Mouse (Mus musculus): ENCODE results near the gene Ncmap. TPM values are rescaled to one million over a fixed set of nuclear protein-coding genes. Genes with fewer than 3 reads are reported as not detected.

Gene Ncmap
- total RNA-seq (2023) = 1 to 10 TPM in 1 of 2 experiments, under 1 TPM in 1; 0.92 to 2.7 TPM

DNA sequence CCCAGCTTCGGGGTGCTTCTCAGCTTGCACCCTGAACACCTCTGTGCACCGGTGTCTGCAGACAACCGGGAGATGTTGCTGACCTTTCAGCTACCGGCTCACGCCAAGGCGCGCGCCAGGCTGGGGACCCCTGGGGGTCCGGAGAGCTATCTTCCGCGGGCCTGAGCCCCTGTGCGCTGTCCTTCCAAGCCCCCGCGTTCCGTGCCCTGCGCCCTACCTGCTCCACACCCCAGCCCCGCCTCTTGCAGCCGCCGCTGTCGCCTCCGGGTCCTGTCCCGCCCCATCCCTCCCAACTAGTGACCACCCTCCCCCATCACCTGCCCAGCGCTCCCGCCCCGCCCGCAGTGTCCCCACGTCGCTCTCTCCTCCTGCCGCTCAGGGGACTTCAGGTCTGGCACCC, at the start of gene Ncmap:
Gene Ncmap, minus strand, starts transcription at position 237 of the 400 bp plus-strand sequence.

DNA sequence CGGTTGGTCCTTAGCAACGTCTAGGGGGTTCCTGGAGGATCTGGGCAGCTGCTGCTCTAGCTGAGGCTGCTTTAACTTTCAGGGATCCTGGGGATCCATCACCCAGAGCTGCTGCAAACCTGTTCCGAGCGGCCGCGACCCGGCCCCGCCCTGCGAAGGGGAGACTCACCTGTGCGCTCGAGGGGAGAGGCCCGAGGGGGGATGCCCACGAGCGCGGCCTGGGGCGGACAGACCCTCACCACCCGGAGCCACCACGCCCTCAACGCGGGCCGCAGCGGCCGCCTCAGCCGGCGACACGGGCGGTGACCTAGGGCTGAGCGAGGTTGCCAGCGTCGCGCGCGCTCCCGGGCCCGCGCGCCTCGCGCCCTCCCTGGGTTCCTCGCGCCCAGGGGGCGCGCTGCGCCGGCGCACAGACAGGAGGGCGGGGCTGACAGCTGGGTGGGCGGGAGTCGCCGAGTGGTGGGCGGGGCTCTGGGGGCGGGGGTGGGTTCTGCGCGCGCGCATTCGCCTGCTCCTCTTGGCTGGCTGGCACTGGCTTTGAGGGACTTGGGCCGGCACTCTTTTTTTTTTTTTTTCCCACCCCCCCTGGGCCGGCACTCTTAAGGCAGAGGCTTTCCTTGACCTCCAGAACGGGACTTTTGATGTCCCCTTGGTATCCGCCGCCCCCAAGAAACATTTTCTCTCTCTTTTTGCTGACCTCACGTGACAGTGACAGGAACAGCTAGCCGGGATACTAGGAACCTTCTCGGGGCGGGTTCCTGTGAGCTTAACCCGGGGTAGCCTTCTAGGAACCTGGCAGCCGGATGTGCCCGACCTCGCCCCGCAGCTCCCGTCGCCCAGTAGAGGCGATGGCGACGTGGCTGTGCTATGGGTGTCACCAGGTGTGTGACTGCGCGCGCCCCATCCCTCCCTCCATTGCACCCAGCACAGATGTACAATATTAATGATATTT, 35.7 kb upstream of the Ncmap start, which contains the start of gene Rcan3:
Gene Rcan3, minus strand, starts transcription at position 411 of the 952 bp plus-strand sequence.

DNA sequence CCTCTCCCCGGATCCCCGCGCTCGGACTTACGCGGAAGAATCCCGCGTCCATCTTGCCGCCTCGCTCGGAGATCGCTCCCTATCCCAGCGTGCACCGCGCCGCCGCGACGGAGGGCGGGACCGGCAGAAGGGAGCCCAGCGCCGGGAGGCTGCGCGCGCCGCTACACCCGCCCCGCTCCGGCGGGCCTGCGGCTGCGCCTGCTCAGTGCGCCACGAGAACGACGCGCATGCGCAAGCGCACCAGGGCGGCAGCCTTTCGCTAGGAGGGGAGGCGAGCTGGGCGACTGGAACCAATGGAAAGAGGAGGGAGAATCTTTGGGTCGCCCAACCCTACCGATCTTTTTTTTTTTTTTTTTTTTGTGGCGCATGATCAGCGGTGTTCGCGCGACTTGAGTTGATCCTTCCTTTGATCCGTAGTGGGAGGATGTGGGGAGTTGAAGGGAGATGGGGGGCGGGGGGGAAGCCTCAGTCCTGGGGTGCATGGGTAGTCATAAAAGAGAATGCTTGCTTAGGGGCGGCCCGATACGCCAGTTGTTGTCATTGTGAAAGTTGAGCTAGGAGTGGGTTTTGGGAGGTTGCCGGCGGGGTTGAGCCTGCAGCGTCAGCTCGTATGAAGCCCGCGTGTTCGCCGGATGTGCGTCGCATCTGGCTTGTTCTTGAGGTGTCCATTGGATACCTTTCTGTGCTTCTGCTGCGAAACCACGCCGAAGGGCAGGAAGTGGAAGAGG, 44.8 kb downstream of the Ncmap start, which contains the start of gene Srrm1:
Gene Srrm1, minus strand, starts transcription at position 256 of the 728 bp plus-strand sequence.

Other genes with a start within 250 kb of the Ncmap start
- 1 to 10 TPM; 7.9 to 9.7 TPM for gene Clic4, start 125.4 kb downstream of the Ncmap start, total RNA-seq (2023)
- gene Srrm1, start 44.9 kb downstream of the Ncmap start, total RNA-seq (2023) = 100 to 1,000 TPM; 285 to 340 TPM
- gene Rcan3, start 35.6 kb upstream of the Ncmap start, total RNA-seq (2023) = 10 to 100 TPM; 20.1 to 22.2 TPM
- gene Stpg1, start 96.6 kb upstream of the Ncmap start, total RNA-seq (2023) = not detected
- gene Nipal3, start 96.8 kb upstream of the Ncmap start, total RNA-seq (2023) = 10 to 100 TPM; 64.7 to 66.4 TPM
- not detected for gene Grhl3, start 175.4 kb upstream of the Ncmap start, total RNA-seq (2023)